ENCODE assay signal across 9 mouse cellular contexts in the genomic region with DNA sequence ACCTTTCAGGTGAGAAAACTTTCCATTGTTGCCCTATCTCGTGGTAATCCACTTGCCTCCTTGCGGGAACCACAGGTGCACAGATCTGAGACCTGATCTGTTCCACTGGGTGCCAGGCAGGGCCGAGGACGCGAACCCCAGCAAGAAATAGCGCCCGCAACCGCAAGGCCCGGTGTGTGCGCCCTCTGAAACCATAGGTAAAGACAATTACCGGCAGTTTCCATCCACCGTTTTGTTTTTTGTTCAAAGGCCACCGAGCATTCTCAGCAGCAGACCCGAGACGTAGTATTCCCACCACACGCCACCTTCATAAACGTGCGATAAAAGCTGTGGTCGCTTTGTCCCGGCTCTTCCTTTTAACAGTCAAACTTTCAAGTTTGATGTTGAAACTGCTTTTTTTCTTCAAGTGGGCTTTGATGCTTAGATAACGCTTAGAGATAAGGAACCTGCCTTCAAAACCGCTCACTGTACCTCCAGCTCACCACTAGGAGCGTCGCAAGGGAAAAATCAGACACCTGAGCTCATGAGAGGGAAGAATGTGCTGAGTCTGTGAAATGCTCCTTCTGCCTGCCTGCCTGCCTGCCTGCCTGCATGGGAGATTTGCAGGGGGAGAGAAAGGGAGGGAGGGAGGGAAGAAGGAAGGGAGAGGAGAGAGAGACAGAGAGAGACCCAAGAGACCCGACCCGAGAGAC. TPM values are rescaled to one million over a fixed set of nuclear protein-coding genes. Genes with fewer than 3 reads are reported as not detected.
DNase-seq lines count a peak whose midpoint lies in the region; ATAC-seq lines count a peak whose summit lies in the region.
"Had no signal": no experiment of that assay in that cellular context is flagged by ENCODE, and none has a peak within 500 bp of the region (broad histone marks: within the 10 kb centered on the region; RNA-seq: fewer than 3 reads in every experiment).

No protein-coding gene starts in this region.

- no peak for DNase-seq in limb, embryonic 10.5 days (ENCODE audit: low spot score)
- peak; percentile 40 for DNase-seq in embryo, embryonic 10.5 days (ENCODE audit: low spot score)
- DNase-seq in kidney, postnatal 14 days: peak; percentile 30
- peak; percentile 66 to 68 for DNase-seq in spleen, postnatal 36 days (ENCODE audit: low spot score in 2 of 2)
- DNase-seq in layer of hippocampus, adult 9-11 months: no peak
- no peak for DNase-seq in gastrocnemius, adult 8-10 months (ENCODE audit: low spot score in 2 of 2)
- DNase-seq in testis, postnatal 10 days (ENCODE audit: low spot score): no peak

- H3K36me3 ChIP-seq in limb, embryonic 12.5 days: no peaks in the 10 kb centered on the region
- H3K36me3 ChIP-seq in limb, embryonic 10.5 days: no peaks in the 10 kb centered on the region

- peak overlapping the region; percentile 31 for H3K4me2 ChIP-seq in limb, embryonic 12.5 days

- H3K9ac ChIP-seq in limb, embryonic 12.5 days (replicated peaks): no peak overlapping the region

- no peak overlapping the region for H3K27ac ChIP-seq in limb, embryonic 12.5 days
- no peak overlapping the region for H3K27ac ChIP-seq in limb, embryonic 10.5 days

- H3K9me3 ChIP-seq in limb, embryonic 12.5 days: no peaks in the 10 kb centered on the region
- H3K9me3 ChIP-seq in limb, embryonic 10.5 days (replicated peaks): no peaks in the 10 kb centered on the region

- 17% methylated on average over 26 of the region's 26 CpGs for WGBS in limb, embryonic 12.5 days
- 19% methylated on average over 26 of the region's 26 CpGs for WGBS in limb, embryonic 10.5 days

- peaks cover 24% of the 10 kb centered on the region for H3K27me3 ChIP-seq in limb, embryonic 12.5 days
- H3K27me3 ChIP-seq in limb, embryonic 10.5 days (ENCODE audit: low read depth, poor library complexity, severe bottlenecking): peaks cover 29% of the 10 kb centered on the region

- ATAC-seq in limb, embryonic 12.5 days (ENCODE audit: insufficient number of reproducible peaks, insufficient read depth, low FRiP score, low TSS enrichment, low read depth): no peak

- H3K4me3 ChIP-seq in limb, embryonic 12.5 days (replicated peaks): no peak overlapping the region
- no peak overlapping the region for H3K4me3 ChIP-seq in limb, embryonic 10.5 days
- H3K4me3 ChIP-seq: myocyte had no signal

- 0 out of 2 replicates have a peak, but pooled peaks cover 7% of the 10 kb centered on the region for H3K4me1 ChIP-seq in limb, embryonic 12.5 days (replicated peaks)
- H3K4me1 ChIP-seq in limb, embryonic 10.5 days: peaks cover 23% of the 10 kb centered on the region

RNA-seq across cellular contexts. Expression of a gene that starts 31.4 kb away (rescaled TPM):
- 12.6 and 13.7 TPM in 2 replicates for polyA plus RNA-seq in limb, embryonic 12.5 days (2016; fragmentation: Nextera tagmentation; extraction: Ambion mirVana)
- 24.4 and 41.7 TPM in 2 replicates for polyA plus RNA-seq in limb, embryonic 10.5 days (2016; fragmentation: Nextera tagmentation; extraction: Ambion mirVana)
- under 1 TPM; 0.31 to 0.39 (median 0.34) TPM for total RNA-seq in gastrocnemius, adult 8-10 months (2022)

RNA-seq across cellular contexts. Expression of a gene that starts 46.4 kb away (rescaled TPM):
- polyA plus RNA-seq in limb, embryonic 12.5 days (2016; fragmentation: Nextera tagmentation; extraction: Ambion mirVana): 203 and 227 TPM in 2 replicates
- polyA plus RNA-seq in limb, embryonic 10.5 days (2016; fragmentation: Nextera tagmentation; extraction: Ambion mirVana): 203 and 211 TPM in 2 replicates
- total RNA-seq in gastrocnemius, adult 8-10 months (2022): 1,000 to 10,000 TPM; 1,279 to 1,529 (median 1,458) TPM

Comparison
In these comparisons a context has a peak if more than half of its experiments do, and no peak if none do; other contexts are left out.
1. DNase-seq: peak in embryo, embryonic 10.5 days (single experiment), kidney, postnatal 14 days (single experiment) and spleen, postnatal 36 days (2 of 2); none in limb, embryonic 10.5 days (single experiment), layer of hippocampus, adult 9-11 months (single experiment), gastrocnemius, adult 8-10 months (0 of 2) and testis, postnatal 10 days (single experiment).